Mouse (Mus musculus) neural tube, embryonic 11.5 days (tissue): ENCODE results near the gene Otoa. TPM values are rescaled to one million over a fixed set of nuclear protein-coding genes. Genes with fewer than 3 reads are reported as not detected.

ENCODE experiments used
- ATAC-seq: fragments of 200-750 bp; cut with Nextera tagmentation; 2 replicates; pipeline ENCODE4 v1.8.0; 2017; ENCODE audit warnings: moderate number of reproducible peaks, mild to moderate bottlenecking, moderate TSS enrichment, moderate library complexity; ENCODE audit not compliant: insufficient read depth, low FRiP score, low TSS enrichment
- DNase-seq: peaks from one replicate; pipeline ENCODE4 v3.0.0-alpha.2; 2015; ENCODE audit warnings: low spot score
- H3K27ac ChIP-seq: fragments of 300-500 bp; sonication (generic); 2 replicates; pipeline ENCODE4 v1.5.1; 2014; ENCODE audit warnings: low read depth, mild to moderate bottlenecking, low read length
- H3K27me3 ChIP-seq: fragments of 300-500 bp; sonication (generic); 2 replicates; pipeline ENCODE4 v1.6.1; 2014; ENCODE audit warnings: mild to moderate bottlenecking, low read length, mixed read lengths; ENCODE audit not compliant: control insufficient read depth, insufficient read depth
- H3K36me3 ChIP-seq: fragments of 300-500 bp; sonication (generic); 2 replicates; pipeline ENCODE4 v1.6.1; 2014; ENCODE audit warnings: mild to moderate bottlenecking, low read length, moderate library complexity, mixed read lengths; ENCODE audit not compliant: control insufficient read depth, insufficient read depth
- H3K4me1 ChIP-seq: fragments of 300-500 bp; sonication (generic); 2 replicates; pipeline ENCODE4 v1.6.1; 2014; ENCODE audit warnings: low read length, mixed read lengths; ENCODE audit not compliant: control insufficient read depth, insufficient read depth
- H3K4me2 ChIP-seq: fragments of 300-500 bp; sonication (generic); 2 replicates; pipeline ENCODE4 v1.6.1; 2014; ENCODE audit warnings: low read depth, mild to moderate bottlenecking, moderate library complexity
- H3K4me3 ChIP-seq: fragments of 300-500 bp; sonication (generic); 2 replicates; pipeline ENCODE4 v1.5.1; 2014; ENCODE audit warnings: low read depth, low read length
- H3K9ac ChIP-seq: fragments of 300-500 bp; sonication (generic); 2 replicates; pipeline ENCODE4 v1.6.1; 2014; ENCODE audit warnings: mild to moderate bottlenecking, low read length
- H3K9me3 ChIP-seq: fragments of 300-500 bp; sonication (generic); 2 replicates; pipeline ENCODE4 v1.6.1; 2016; ENCODE audit warnings: low read length; ENCODE audit not compliant: control insufficient read depth
- WGBS: fragments of 180-500 bp; shearing (Covaris S2); extraction: QIAGEN DNeasy Blood & Tissue Kit; methylation state at CpG from one replicate; pipeline ENCODE4 v1.1.7; 2014; 5-methylcytosine and 5-hydroxymethylcytosine counted together
- polyA plus RNA-seq: library from polyadenylated mRNA; unstranded; fragments of >200 nt; fragmentation: Nextera tagmentation; extraction: Ambion mirVana; gene quantifications from 2 replicates; pipeline ENCODE4 v1.2.1, GENCODE M21; 2014

The Otoa gene
- polyA plus RNA-seq, 1 experiment from 2014 or later = 0.23 TPM

DNA sequence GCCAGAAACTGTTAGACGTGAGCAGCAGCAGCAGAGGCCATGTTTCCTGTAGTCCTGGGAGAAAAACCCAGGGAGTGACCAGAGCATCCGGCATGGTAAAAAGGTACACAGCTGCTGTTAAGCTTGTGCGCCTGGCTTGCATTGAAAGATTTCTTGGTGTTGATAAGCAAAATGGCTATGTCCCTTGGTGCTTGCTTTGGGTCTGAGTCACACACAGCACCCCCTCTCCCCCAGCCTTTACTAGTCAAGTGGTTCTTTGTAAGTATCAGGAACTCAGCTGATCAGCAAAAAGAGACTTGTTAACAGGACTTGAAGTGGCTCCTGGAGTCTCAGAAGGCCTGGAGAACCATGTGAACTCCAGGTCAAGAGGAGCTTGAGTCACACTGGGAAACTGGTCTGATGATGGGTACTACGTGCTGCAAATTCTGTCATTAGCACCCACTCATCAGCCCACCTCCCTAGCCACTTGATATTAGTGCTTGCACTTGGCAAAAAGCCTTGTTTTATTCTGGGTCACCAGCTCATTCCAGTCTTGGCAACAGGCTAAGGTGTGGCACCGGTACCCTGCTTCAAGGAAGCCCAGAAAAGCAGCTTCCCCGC, 6.5 kb upstream of the Otoa start:
- Histone ChIP-seq H3K27ac (no peak overlapping the region), H3K4me1 (no peaks in the 10 kb centered on the region), H3K4me2 (no peak overlapping the region), H3K4me3 (no peak overlapping the region), H3K36me3 (peaks cover 10% of the 10 kb centered on the region), H3K9ac (no peak overlapping the region), H3K27me3 (no peaks in the 10 kb centered on the region), H3K9me3 (no peaks in the 10 kb centered on the region)
- ATAC-seq = no peak
- DNase-seq = no peak
- WGBS = 90% methylated on average over 6 of the region's 6 CpGs

DNA sequence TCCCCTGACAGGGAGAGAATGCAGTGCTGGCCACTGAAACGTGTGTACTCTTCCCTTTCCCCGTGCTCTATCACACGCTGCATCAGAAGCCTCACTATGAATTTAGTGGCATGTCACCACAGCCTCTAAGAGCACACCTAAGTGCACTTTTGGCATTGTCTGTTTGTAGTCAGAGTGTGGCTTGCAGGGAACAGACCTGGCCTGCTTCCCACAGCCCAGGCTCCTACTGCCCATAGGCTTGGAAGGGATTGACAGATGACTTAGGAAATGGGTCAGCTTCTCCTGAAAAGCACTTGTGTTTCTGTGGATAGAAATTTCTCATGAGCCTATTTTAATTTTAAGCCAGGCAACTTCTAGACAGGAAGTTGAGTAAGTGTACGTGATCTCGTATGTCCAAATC, 6.0 kb upstream of the Otoa start:
- H3K4me3 ChIP-seq = no peak overlapping the region
- no peaks in the 10 kb centered on the region for H3K9me3 ChIP-seq
- no peak overlapping the region for H3K27ac ChIP-seq
- no peaks in the 10 kb centered on the region for H3K27me3 ChIP-seq
- DNase-seq (no peak), ATAC-seq (no peak)
- peaks cover 10% of the 10 kb centered on the region for H3K36me3 ChIP-seq
- 97% methylated on average over 5 of the region's 5 CpGs for WGBS
- no peak overlapping the region for H3K9ac ChIP-seq
- no peaks in the 10 kb centered on the region for H3K4me1 ChIP-seq
- H3K4me2 ChIP-seq = no peak overlapping the region

DNA sequence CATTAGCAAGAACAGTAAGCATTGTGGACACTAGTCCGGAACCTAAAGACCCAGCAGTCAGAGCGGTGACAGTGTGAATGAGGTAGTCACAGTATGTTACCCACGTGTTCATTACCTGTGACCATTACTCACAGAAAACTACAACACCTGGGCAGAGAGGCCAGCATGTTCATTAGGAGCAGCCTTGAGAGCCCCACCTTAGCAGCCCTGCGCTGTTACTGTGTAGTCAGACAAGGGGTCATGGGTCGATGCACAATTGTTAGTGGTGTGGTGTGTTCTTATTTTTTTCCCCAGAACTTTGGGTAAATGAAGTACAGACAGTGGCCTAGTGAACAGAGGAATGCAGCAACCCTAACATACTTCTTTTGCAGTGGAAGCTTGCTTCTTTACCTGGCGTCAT, 4.1 kb upstream of the Otoa start:
- Histone ChIP-seq H3K27me3 (no peaks in the 10 kb centered on the region), H3K4me1 (no peaks in the 10 kb centered on the region), H3K36me3 (peaks cover 10% of the 10 kb centered on the region), H3K9me3 (no peaks in the 10 kb centered on the region), H3K9ac (no peak overlapping the region), H3K27ac (no peak overlapping the region), H3K4me3 (no peak overlapping the region), H3K4me2 (no peak overlapping the region)
- ATAC-seq = no peak
- 91% methylated on average over 6 of the region's 6 CpGs for WGBS
- no peak for DNase-seq

DNA sequence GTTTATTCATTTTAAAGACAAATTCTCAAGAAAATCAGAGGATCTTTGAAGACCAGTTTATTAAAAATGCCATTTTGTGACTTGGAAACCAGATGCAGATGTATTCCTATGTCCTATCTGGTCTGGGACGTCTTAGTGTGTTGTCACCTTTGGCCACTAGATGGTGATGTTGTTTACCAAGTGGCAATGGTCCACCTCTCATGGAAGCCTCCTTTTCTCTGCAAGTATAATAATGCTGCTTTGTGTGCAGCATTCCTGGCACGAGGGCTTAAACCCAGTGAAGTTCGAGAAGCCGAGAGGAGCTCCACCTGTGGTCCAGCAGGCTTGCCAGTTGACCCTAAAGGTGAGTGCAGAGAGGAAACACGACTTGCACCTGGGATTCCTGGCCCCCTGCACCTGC, 3.6 kb upstream of the Otoa start:
- no peak overlapping the region for H3K4me2 ChIP-seq
- no peak overlapping the region for H3K27ac ChIP-seq
- no peak overlapping the region for H3K9ac ChIP-seq
- no peak overlapping the region for H3K4me3 ChIP-seq
- peaks cover 10% of the 10 kb centered on the region for H3K36me3 ChIP-seq
- H3K4me1 ChIP-seq = no peaks in the 10 kb centered on the region
- no peaks in the 10 kb centered on the region for H3K9me3 ChIP-seq
- peak; percentile 54 for DNase-seq
- no peaks in the 10 kb centered on the region for H3K27me3 ChIP-seq
- WGBS = 26% methylated on average over 5 of the region's 5 CpGs
- ATAC-seq = peak; percentile 65; the same call in 1 of the 2 replicates

DNA sequence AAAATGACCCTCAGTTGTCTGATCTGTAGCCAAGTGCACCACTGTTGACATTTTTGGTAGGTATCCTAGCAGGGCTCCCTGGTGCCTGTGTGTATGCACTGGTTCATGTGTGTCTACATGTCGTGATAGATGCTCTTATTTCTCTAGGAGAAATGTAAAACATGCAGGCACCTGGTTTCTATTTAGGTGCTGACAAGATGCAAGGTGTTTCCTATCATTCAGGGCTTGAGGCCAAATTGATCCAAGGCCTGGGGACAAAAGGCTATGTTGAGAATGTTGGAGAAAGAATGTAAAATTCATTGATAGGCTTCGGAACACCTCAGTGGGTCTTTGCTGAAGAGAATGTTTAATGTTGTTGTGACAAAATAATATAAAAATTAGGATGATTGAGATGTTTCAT, 366 bp downstream of the Otoa start:
- no peak for ATAC-seq
- H3K36me3 ChIP-seq = peaks cover 6% of the 10 kb centered on the region; the same call in 1 of the 2 replicates

DNA sequence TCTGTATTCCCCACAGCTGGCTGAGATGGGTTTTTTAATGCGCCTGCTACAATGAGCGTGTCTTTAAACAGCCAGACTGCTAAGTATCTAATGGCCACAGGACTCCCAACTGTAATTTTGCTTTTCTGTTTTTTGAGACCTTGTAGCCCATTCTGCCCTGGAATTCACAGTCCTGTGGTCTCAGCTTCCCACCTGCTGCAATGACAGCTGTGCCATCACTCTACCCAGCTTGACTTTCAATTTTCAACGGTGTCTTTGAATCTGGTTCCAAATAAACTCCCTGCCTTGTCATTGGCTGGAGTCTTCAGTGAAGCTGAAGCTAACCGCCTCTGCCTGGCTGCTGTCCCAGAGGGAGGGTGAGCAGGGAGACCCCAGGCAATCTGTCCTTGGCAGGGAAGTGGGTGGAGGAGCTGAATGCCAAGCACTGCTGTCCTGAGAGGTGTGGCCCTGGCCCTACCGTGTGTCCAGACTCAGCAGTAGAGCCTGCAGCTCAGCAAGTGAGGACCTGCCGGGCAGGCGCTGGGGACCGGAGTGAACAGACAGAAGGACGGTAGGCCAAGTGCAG, 1.6 kb downstream of the Otoa start:
- Histone ChIP-seq H3K27me3 (no peaks in the 10 kb centered on the region), H3K4me2 (no peak overlapping the region), H3K36me3 (peaks cover 1% of the 10 kb centered on the region; the same call in 1 of the 2 replicates), H3K9me3 (no peaks in the 10 kb centered on the region), H3K4me3 (no peak overlapping the region), H3K9ac (no peak overlapping the region), H3K4me1 (no peaks in the 10 kb centered on the region), H3K27ac (no peak overlapping the region)
- DNase-seq (no peak), ATAC-seq (no peak)
- WGBS = 77% methylated on average over 9 of the region's 9 CpGs

More for the DNA sequence above, 366 bp downstream of the Otoa start:
- no peak overlapping the region for H3K4me2 ChIP-seq
- H3K27me3 ChIP-seq = no peaks in the 10 kb centered on the region
- no peak for DNase-seq
- H3K4me1 ChIP-seq = no peaks in the 10 kb centered on the region
- H3K4me3 ChIP-seq = no peak overlapping the region
- no peak overlapping the region for H3K27ac ChIP-seq
- 76% methylated on average over 2 of the region's 2 CpGs for WGBS
- H3K9ac ChIP-seq = no peak overlapping the region
- H3K9me3 ChIP-seq = no peaks in the 10 kb centered on the region

DNA sequence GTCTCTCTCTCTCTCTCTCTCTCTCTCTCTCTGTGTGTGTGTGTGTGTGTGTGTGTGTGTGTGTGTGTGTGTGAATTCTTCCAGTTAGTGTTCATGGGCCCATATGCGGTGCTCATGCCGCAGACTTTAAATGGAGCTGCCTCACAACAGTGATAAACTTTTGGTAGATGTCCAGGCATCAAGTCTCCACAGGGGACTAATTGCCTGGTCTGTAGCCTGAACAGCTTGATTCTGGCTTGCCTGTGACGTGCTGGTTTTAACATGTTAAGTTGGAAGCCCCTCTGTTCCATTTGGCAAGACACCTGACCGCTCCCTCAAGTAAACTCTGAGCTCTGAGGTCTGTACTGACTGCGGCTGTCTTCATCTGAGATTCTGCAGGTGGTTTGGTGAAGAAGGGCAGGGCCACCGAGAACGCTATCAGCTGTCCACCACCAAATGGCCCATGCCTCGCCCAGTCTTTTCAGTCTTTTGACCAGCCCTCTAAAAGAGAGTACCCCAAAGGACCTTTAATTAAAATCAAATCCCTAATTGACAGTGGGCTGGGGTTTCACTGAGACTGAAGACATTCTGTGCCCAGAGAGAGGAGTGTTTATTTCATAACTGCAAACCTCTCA, 3.5 kb downstream of the Otoa start:
- Histone ChIP-seq H3K9ac (no peak overlapping the region), H3K36me3 (no peaks in the 10 kb centered on the region), H3K9me3 (no peaks in the 10 kb centered on the region), H3K27me3 (no peaks in the 10 kb centered on the region), H3K4me1 (no peaks in the 10 kb centered on the region), H3K27ac (no peak overlapping the region), H3K4me2 (no peak overlapping the region), H3K4me3 (no peak overlapping the region)
- WGBS = 62% methylated on average over 8 of the region's 8 CpGs
- no peak for ATAC-seq
- DNase-seq = no peak

DNA sequence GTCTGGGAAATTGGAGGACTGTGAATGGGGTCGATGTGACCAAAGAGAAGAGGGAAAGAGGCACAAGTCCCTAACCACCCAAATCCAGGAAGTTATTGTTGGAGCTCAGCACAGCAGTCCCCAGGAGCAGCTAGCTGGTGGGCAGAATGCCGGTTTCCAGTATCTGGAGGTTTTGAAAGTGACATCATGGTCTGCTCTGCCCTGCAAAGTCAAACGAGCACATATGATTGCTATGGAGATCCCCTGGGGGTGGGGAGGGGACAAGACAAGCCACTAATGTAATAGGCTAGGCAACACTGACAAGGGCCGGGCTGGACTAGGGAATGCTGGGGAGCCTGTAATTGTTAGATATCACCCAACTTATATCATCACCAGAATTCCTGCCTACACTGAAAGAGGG, 4.0 kb downstream of the Otoa start:
- no peaks in the 10 kb centered on the region for H3K36me3 ChIP-seq
- H3K9ac ChIP-seq = no peak overlapping the region
- no peaks in the 10 kb centered on the region for H3K9me3 ChIP-seq
- no peak overlapping the region for H3K4me3 ChIP-seq
- no peak for ATAC-seq
- H3K27me3 ChIP-seq = no peaks in the 10 kb centered on the region
- no peaks in the 10 kb centered on the region for H3K4me1 ChIP-seq
- H3K4me2 ChIP-seq = no peak overlapping the region
- no peak overlapping the region for H3K27ac ChIP-seq
- 27% methylated on average over 4 of the region's 4 CpGs for WGBS
- no peak for DNase-seq

DNA sequence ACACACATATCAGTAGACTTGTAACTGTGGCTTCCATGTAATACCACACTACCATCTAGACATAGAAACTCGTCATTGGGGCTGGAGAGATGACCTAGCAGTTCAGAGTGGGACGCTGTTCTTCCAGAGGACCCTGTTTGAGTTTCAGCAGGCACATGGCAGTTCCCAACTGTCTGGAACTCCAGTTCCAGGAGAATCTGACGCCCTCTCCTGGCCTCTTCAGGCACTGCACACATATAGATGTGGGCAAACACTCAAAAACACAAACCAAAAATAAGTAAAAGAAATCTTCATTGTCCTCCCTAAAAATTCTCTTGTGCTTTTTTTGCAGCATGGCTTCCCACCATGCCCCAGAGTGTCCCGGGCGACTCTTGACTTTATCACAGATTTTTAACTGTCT, 7.3 kb downstream of the Otoa start:
- ATAC-seq (no peak), DNase-seq (no peak)
- no peaks in the 10 kb centered on the region for H3K27me3 ChIP-seq
- no peak overlapping the region for H3K9ac ChIP-seq
- H3K4me1 ChIP-seq = no peaks in the 10 kb centered on the region
- no peak overlapping the region for H3K27ac ChIP-seq
- 79% methylated on average over 5 of the region's 5 CpGs for WGBS
- H3K4me2 ChIP-seq = no peak overlapping the region
- H3K4me3 ChIP-seq = no peak overlapping the region
- H3K36me3 ChIP-seq = no peaks in the 10 kb centered on the region
- H3K9me3 ChIP-seq = no peaks in the 10 kb centered on the region
